Mouse (Mus musculus): ENCODE data around the gene Rnf208. TPM values are rescaled to one million over a fixed set of nuclear protein-coding genes. Genes with fewer than 3 reads are reported as not detected.
A peak's percentile ranks its signal among the peaks of the same experiment; 100 is the strongest.

Rnf208 gene
- polyA plus RNA-seq, 1 experiment from 2014 or later: 7.7 TPM

DNA sequence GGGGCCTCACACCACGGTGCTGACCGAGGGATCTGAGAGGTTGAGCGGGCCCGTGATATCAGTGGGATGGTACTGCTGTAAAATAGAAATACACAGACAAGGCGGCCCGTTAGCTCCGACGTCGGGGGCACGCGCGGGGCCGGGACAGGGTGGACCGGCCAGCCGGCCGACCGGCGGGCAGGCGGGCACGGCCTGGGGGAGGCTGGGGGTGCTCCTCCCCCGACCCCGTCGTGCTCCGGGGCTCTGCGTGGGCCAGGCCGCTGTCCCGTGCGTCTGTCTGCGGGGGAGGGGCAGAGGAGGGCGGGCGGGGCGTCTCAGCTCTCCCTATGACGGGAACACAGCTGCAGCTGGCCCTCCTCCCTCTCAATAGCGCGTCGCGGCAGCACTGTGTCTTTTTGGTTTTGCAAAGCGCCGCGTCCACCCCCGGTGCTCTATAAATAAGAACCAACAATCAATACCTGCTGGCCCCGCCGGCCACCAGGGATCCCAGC lies 50.0 kb downstream of the Rnf208 start:
- ATAC-seq (replicated peaks; ENCODE audit: low FRiP score): no peak
- 11% methylated on average over 39 of the region's 43 CpGs for WGBS

DNA sequence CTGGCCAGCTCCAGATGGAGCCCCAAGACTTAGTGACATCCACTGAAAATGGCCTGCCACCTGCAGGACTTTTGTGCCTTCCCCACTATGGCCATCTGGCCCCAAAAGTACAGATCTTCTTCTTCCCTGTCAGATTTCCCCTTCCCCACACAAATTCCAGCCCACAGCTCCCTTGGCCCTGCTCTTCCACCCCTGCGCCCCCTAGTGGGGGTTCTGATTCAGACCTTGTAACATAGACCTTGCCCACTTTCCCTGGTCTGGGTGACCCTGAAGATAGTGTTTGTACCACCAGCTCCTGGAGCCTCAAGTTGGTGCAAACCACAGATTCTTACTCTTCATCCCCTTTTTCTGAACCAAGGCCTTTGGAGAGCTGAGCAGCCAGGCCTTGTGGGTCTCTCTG lies 50.8 kb downstream of the Rnf208 start:
- DNase-seq (ENCODE audit: low spot score): peak; percentile 61
- no peak for ATAC-seq (replicated peaks; ENCODE audit: low FRiP score)
- Histone ChIP-seq H3K27me3 (replicated peaks; ENCODE audit: control insufficient read depth, insufficient read depth, low read length) (peaks cover 94% of the 10 kb centered on the region), H3K4me1 (replicated peaks; ENCODE audit: control insufficient read depth, insufficient read depth, low read length) (peaks cover 13% of the 10 kb centered on the region; the same call in 1 of the 2 replicates), H3K4me3 (ENCODE audit: low read depth, low read length) (no peak overlapping the region), H3K9me3 (ENCODE audit: control insufficient read depth, low read length) (no peaks in the 10 kb centered on the region), H3K9ac (ENCODE audit: low read depth, low read length) (no peak overlapping the region), H3K27ac (ENCODE audit: low read depth, low read length) (no peak overlapping the region), H3K4me2 (no peak overlapping the region; the same call in 1 of the 2 replicates), H3K36me3 (ENCODE audit: control insufficient read depth, insufficient read depth, low read length) (no peaks in the 10 kb centered on the region)
- 0% methylated on average over 1 of the region's 1 CpGs for WGBS

More for the DNA sequence above, 50.0 kb downstream of the Rnf208 start:
- peak overlapping the region; percentile 35 for H3K4me3 ChIP-seq (ENCODE audit: low read depth, low read length)
- H3K36me3 ChIP-seq (ENCODE audit: control insufficient read depth, insufficient read depth, low read length): no peaks in the 10 kb centered on the region
- no peaks in the 10 kb centered on the region for H3K9me3 ChIP-seq (ENCODE audit: control insufficient read depth, low read length)
- H3K27ac ChIP-seq (ENCODE audit: low read depth, low read length): no peak overlapping the region
- peaks cover 18% of the 10 kb centered on the region for H3K4me1 ChIP-seq (replicated peaks; ENCODE audit: control insufficient read depth, insufficient read depth, low read length)
- peaks cover 89% of the 10 kb centered on the region for H3K27me3 ChIP-seq (replicated peaks; ENCODE audit: control insufficient read depth, insufficient read depth, low read length)
- no peak for DNase-seq (ENCODE audit: low spot score)
- peak overlapping the region; percentile 57 for H3K4me2 ChIP-seq
- no peak overlapping the region for H3K9ac ChIP-seq (ENCODE audit: low read depth, low read length)

DNA sequence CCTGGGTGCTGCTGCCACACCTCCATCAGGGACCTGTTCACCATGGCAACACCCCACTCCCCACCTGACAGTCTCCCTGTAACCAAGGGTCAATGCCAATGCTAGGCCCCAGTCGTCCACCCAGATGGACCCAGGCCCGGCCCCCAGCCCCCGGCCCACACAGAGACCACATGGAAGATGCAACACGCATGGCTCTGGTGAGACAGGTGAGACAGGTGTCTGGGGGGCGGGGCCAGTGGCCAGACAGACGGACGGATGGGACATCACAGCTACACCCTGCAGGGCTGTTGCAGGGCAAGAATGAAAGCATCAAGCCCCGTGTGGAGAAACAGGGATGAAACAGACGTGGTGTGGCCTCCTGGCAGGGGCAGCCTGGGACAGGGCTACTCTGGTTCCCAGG lies 51.7 kb downstream of the Rnf208 start:
- H3K9me3 ChIP-seq (ENCODE audit: control insufficient read depth, low read length): no peaks in the 10 kb centered on the region
- no peak overlapping the region for H3K4me3 ChIP-seq (ENCODE audit: low read depth, low read length)
- peaks cover 13% of the 10 kb centered on the region; the same call in 1 of the 2 replicates for H3K4me1 ChIP-seq (replicated peaks; ENCODE audit: control insufficient read depth, insufficient read depth, low read length)
- H3K4me2 ChIP-seq: no peak overlapping the region
- H3K27me3 ChIP-seq (replicated peaks; ENCODE audit: control insufficient read depth, insufficient read depth, low read length): peaks cover 91% of the 10 kb centered on the region
- H3K27ac ChIP-seq (ENCODE audit: low read depth, low read length): no peak overlapping the region
- WGBS: 71% methylated on average over 9 of the region's 9 CpGs
- no peak for ATAC-seq (replicated peaks; ENCODE audit: low FRiP score)
- H3K9ac ChIP-seq (ENCODE audit: low read depth, low read length): no peak overlapping the region
- H3K36me3 ChIP-seq (ENCODE audit: control insufficient read depth, insufficient read depth, low read length): no peaks in the 10 kb centered on the region
- DNase-seq (ENCODE audit: low spot score): no peak

Other genes starting within 250 kb of the Rnf208 start
- gene Nsmf, start 187.9 kb upstream of the Rnf208 start, polyA plus RNA-seq (2014; fragmentation: Nextera tagmentation; extraction: Ambion mirVana): 29.0 and 32.6 TPM in 2 replicates
- gene Entpd8, start 162.0 kb upstream of the Rnf208 start, polyA plus RNA-seq (2014; fragmentation: Nextera tagmentation; extraction: Ambion mirVana): 0.90 and 1.7 TPM in 2 replicates
- 0.69 and 1.0 TPM in 2 replicates for gene Noxa1, start 147.1 kb upstream of the Rnf208 start, polyA plus RNA-seq (2014; fragmentation: Nextera tagmentation; extraction: Ambion mirVana)
- 6.5 and 7.6 TPM in 2 replicates for gene Nrarp, start 61.5 kb upstream of the Rnf208 start, polyA plus RNA-seq (2014; fragmentation: Nextera tagmentation; extraction: Ambion mirVana)
- 12.1 and 13.1 TPM in 2 replicates for gene Tor4a, start 45.4 kb upstream of the Rnf208 start, polyA plus RNA-seq (2014; fragmentation: Nextera tagmentation; extraction: Ambion mirVana)
- 85.3 and 86.3 TPM in 2 replicates for gene Nelfb, start 30.8 kb upstream of the Rnf208 start, polyA plus RNA-seq (2014; fragmentation: Nextera tagmentation; extraction: Ambion mirVana)
- 0.29 TPM in 1 of 2 replicates, not detected in the other for gene Stpg3, start 27.6 kb upstream of the Rnf208 start, polyA plus RNA-seq (2014; fragmentation: Nextera tagmentation; extraction: Ambion mirVana)
- 0.45 TPM in 2 replicates for gene Fam166a, start 23.5 kb upstream of the Rnf208 start, polyA plus RNA-seq (2014; fragmentation: Nextera tagmentation; extraction: Ambion mirVana)
- 823 and 870 TPM in 2 replicates for gene Tubb4b, start 17.6 kb upstream of the Rnf208 start, polyA plus RNA-seq (2014; fragmentation: Nextera tagmentation; extraction: Ambion mirVana)
- gene Slc34a3, start 7.9 kb upstream of the Rnf208 start, polyA plus RNA-seq (2014; fragmentation: Nextera tagmentation; extraction: Ambion mirVana): 0.07 TPM in 1 of 2 replicates, not detected in the other
- 0.10 and 0.21 TPM in 2 replicates for gene Rnf224, start 5.5 kb upstream of the Rnf208 start, polyA plus RNA-seq (2014; fragmentation: Nextera tagmentation; extraction: Ambion mirVana)
- not detected in 2 replicates for gene Cysrt1, start 197 bp downstream of the Rnf208 start, polyA plus RNA-seq (2014; fragmentation: Nextera tagmentation; extraction: Ambion mirVana)
- 6.3 and 6.8 TPM in 2 replicates for gene AL732309.1, start 4.6 kb downstream of the Rnf208 start, polyA plus RNA-seq (2014; fragmentation: Nextera tagmentation; extraction: Ambion mirVana)
- gene Tmem203, start 13.2 kb downstream of the Rnf208 start, polyA plus RNA-seq (2014; fragmentation: Nextera tagmentation; extraction: Ambion mirVana): 14.4 and 15.2 TPM in 2 replicates
- 9.6 and 10.3 TPM in 2 replicates for gene Tprn, start 20.4 kb downstream of the Rnf208 start, polyA plus RNA-seq (2014; fragmentation: Nextera tagmentation; extraction: Ambion mirVana)
- gene Ssna1, start 30.2 kb downstream of the Rnf208 start, polyA plus RNA-seq (2014; fragmentation: Nextera tagmentation; extraction: Ambion mirVana): 233 and 237 TPM in 2 replicates
- gene Anapc2, start 30.2 kb downstream of the Rnf208 start, polyA plus RNA-seq (2014; fragmentation: Nextera tagmentation; extraction: Ambion mirVana): 74.7 and 77.6 TPM in 2 replicates
- gene Tmem210, start 45.9 kb downstream of the Rnf208 start, polyA plus RNA-seq (2014; fragmentation: Nextera tagmentation; extraction: Ambion mirVana): not detected in 2 replicates
- gene Lrrc26, start 47.7 kb downstream of the Rnf208 start, polyA plus RNA-seq (2014; fragmentation: Nextera tagmentation; extraction: Ambion mirVana): not detected in 2 replicates
- 1.0 and 1.6 TPM in 2 replicates for gene Grin1, start 76.9 kb downstream of the Rnf208 start, polyA plus RNA-seq (2014; fragmentation: Nextera tagmentation; extraction: Ambion mirVana)
- gene Man1b1, start 90.1 kb downstream of the Rnf208 start, polyA plus RNA-seq (2014; fragmentation: Nextera tagmentation; extraction: Ambion mirVana): 48.3 and 62.9 TPM in 2 replicates
- 17.4 and 18.3 TPM in 2 replicates for gene Dpp7, start 114.1 kb downstream of the Rnf208 start, polyA plus RNA-seq (2014; fragmentation: Nextera tagmentation; extraction: Ambion mirVana)
- gene Uap1l1, start 123.4 kb downstream of the Rnf208 start, polyA plus RNA-seq (2014; fragmentation: Nextera tagmentation; extraction: Ambion mirVana): 15.6 and 17.8 TPM in 2 replicates
- 45.3 and 51.0 TPM in 2 replicates for gene Sapcd2, start 130.1 kb downstream of the Rnf208 start, polyA plus RNA-seq (2014; fragmentation: Nextera tagmentation; extraction: Ambion mirVana)
- 0.25 and 0.45 TPM in 2 replicates for gene Entpd2, start 153.6 kb downstream of the Rnf208 start, polyA plus RNA-seq (2014; fragmentation: Nextera tagmentation; extraction: Ambion mirVana)
- gene Npdc1, start 157.1 kb downstream of the Rnf208 start, polyA plus RNA-seq (2014; fragmentation: Nextera tagmentation; extraction: Ambion mirVana): 7.0 and 8.1 TPM in 2 replicates
- gene Fut7, start 181.0 kb downstream of the Rnf208 start, polyA plus RNA-seq (2014; fragmentation: Nextera tagmentation; extraction: Ambion mirVana): 0.09 TPM in 1 of 2 replicates, not detected in the other
- 3.9 and 4.5 TPM in 2 replicates for gene Abca2, start 186.4 kb downstream of the Rnf208 start, polyA plus RNA-seq (2014; fragmentation: Nextera tagmentation; extraction: Ambion mirVana)
- gene Clic3, start 214.6 kb downstream of the Rnf208 start, polyA plus RNA-seq (2014; fragmentation: Nextera tagmentation; extraction: Ambion mirVana): 0.21 TPM in 1 of 2 replicates, not detected in the other
- gene Paxx, start 218.8 kb downstream of the Rnf208 start, polyA plus RNA-seq (2014; fragmentation: Nextera tagmentation; extraction: Ambion mirVana): 9.2 and 14.3 TPM in 2 replicates
- not detected in 2 replicates for gene Ptgds, start 227.8 kb downstream of the Rnf208 start, polyA plus RNA-seq (2014; fragmentation: Nextera tagmentation; extraction: Ambion mirVana)